Mouse (Mus musculus) olfactory bulb, adult 2 months (tissue): ENCODE measurements around the gene Slc38a6.

Experiments
- CTCF ChIP-seq: fragments of 200-500 bp; IDR thresholded peaks from 2 replicates; pipeline ENCODE4 v1.5.1; 2012; ENCODE audit warnings: low read depth, mild to moderate bottlenecking, low read length, moderate library complexity; ENCODE audit not compliant: insufficient read depth
- POLR2A ChIP-seq: fragments of 200-500 bp; IDR thresholded peaks from 2 replicates; pipeline ENCODE4 v1.6.1; 2012; ENCODE audit warnings: mild to moderate bottlenecking, low read depth, low read length, moderate library complexity; ENCODE audit not compliant: insufficient read depth

- TF ChIP-seq POLR2A: no peak
- no peak for TF ChIP-seq CTCF
These were observed 8.3 kb downstream of the Slc38a6 start for GRCm38 (mm10) chr12:73294884-73295283.
